Mouse (Mus musculus): ENCODE data around the gene Ins2. TPM values are rescaled to one million over a fixed set of nuclear protein-coding genes. Genes with fewer than 3 reads are reported as not detected.

Gene Ins2
- total RNA-seq, 2 experiments from 2014 or later: not detected

GRCm38 (mm10) chr7:142661811-142662210 lies 81.4 kb downstream of the Ins2 start:
- DNase-seq (ENCODE audit: extremely low spot score in 1 of 2, low spot score in 2 of 2): no peak
- intact Hi-C loops (cut with DNase I): no loop called here
- TF ChIP-seq CTCF (IDR thresholded peaks at IDR 0.05): no peak
- Histone ChIP-seq H3K4me3 (no peak overlapping the region), H3K27ac (no peak overlapping the region)

DNA sequence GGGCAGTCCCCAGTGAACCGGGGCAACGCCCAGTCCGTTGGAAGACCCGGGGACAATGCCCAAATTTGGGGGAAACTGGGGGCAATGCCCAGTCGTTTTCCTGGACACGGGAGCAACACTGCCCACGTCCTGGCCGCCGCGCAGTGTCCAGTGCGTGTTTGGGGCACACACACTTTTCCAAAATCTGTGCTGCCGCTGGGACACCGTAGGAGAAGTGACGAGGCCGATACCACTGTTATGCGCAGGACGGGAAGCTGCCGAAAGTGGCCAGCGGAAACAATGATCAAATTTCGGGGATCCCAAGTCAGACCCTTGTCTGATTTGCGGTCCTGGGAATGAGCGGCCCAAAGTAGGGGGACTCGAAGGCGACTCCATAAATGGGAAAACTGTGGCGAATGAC lies 82.1 kb downstream of the Ins2 start:
- DNase-seq (ENCODE audit: extremely low spot score in 1 of 2, low spot score in 2 of 2): no peak
- H3K27ac ChIP-seq: no peak overlapping the region
- no peak overlapping the region for H3K4me3 ChIP-seq
- no peak for TF ChIP-seq CTCF (IDR thresholded peaks at IDR 0.05)
- intact Hi-C loops (cut with DNase I): no loop called here

DNA sequence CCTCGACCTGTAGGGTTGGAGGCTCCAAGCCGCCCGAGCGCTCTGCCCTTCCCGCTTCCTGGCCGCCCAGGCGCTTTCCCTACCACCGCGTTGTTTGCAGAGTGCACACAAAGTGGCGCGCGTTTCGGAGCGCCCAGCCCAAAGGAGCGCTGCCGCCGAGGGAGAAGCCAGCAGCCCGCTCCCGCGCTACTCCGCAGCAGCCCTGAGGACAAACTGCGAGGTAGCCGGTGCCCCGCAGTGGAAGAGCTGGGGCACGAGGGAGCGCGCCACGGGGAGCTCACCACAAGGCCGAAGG lies 82.6 kb downstream of the Ins2 start:
- TF ChIP-seq CTCF (IDR thresholded peaks at IDR 0.05): no peak
- no peak overlapping the region for H3K27ac ChIP-seq
- no peak overlapping the region for H3K4me3 ChIP-seq
- intact Hi-C loops (cut with DNase I): no loop called here
- no peak for DNase-seq (ENCODE audit: extremely low spot score in 1 of 2, low spot score in 2 of 2)

- no peak overlapping the region for H3K4me3 ChIP-seq
- no peak for TF ChIP-seq CTCF (IDR thresholded peaks at IDR 0.05)
- DNase-seq (ENCODE audit: extremely low spot score in 1 of 2, low spot score in 2 of 2): no peak
- no peak overlapping the region for H3K27ac ChIP-seq
- intact Hi-C loops (cut with DNase I): no loop called here
Observed at GRCm38 (mm10) chr7:142659767-142660650, 83.2 kb downstream of the Ins2 start.

DNA sequence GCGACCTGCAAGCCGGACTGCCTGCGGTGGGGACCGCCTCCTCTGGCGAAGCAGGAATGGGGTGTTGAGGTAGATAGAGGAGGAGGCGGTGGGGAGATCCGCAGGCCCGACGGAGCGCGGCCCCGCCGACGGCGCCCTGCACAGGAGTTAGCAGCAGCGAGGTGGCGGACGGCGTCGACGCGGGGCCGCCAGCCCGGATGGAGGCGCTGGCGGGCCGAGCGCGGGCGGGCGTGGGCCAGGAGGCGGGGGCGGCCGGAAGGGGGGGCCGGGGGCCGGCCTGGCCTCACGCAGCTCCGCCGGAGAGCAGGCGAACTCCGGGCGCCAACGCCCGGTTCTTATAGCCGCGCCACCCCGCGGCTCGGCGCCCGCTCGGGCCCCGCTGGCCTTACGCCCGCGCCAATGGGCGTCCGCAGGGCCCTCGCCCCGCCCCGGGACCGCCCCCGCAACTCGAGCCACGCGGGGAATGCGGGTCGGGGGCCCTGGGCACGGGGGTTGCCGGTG lies 84.0 kb downstream of the Ins2 start:
- no peak overlapping the region for H3K27ac ChIP-seq
- TF ChIP-seq CTCF (IDR thresholded peaks at IDR 0.05): no peak
- no peak for DNase-seq (ENCODE audit: extremely low spot score in 1 of 2, low spot score in 2 of 2)
- intact Hi-C loops (cut with DNase I): no loop called here
- H3K4me3 ChIP-seq: 0 out of 2 replicates have a peak overlapping the region, but pooled peaks have one; percentile 7

DNA sequence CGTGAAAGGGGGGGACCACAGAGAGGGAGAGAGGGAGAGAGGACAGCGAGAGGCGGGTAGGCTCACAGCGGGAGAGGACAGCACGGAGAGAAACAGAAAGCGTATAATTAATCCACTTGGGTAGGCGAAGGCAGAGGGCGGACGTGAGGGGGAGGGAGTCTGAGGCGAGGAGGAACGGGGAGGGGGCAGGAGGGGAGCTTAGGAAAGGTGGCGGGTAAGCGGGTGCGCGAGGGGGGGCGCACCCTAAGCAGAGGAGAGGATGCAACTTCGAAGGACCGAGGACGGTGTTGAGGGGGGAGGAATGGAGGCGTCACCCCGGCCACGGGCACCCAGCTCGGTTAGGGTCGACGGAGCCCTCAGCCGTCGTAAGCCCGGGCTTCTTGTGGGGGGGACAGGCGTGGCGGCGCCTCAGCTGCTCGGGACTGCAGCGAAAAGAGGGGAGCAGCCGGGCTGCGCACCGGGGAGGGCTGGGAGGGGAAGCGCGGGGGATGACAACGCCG lies 84.5 kb downstream of the Ins2 start:
- Histone ChIP-seq H3K27ac (no peak overlapping the region), H3K4me3 (0 out of 2 replicates have a peak overlapping the region, but pooled peaks have one; percentile 7)
- intact Hi-C loops (cut with DNase I): no loop called here
- no peak for DNase-seq (ENCODE audit: extremely low spot score in 1 of 2, low spot score in 2 of 2)
- TF ChIP-seq CTCF (IDR thresholded peaks at IDR 0.05): no peak

GRCm38 (mm10) chr7:142657821-142658614 lies 85.2 kb downstream of the Ins2 start:
- no peak for TF ChIP-seq CTCF (IDR thresholded peaks at IDR 0.05)
- Histone ChIP-seq H3K4me3 (no peak overlapping the region), H3K27ac (no peak overlapping the region)
- intact Hi-C loops (cut with DNase I): no loop called here
- DNase-seq (ENCODE audit: extremely low spot score in 1 of 2, low spot score in 2 of 2): no peak

DNA sequence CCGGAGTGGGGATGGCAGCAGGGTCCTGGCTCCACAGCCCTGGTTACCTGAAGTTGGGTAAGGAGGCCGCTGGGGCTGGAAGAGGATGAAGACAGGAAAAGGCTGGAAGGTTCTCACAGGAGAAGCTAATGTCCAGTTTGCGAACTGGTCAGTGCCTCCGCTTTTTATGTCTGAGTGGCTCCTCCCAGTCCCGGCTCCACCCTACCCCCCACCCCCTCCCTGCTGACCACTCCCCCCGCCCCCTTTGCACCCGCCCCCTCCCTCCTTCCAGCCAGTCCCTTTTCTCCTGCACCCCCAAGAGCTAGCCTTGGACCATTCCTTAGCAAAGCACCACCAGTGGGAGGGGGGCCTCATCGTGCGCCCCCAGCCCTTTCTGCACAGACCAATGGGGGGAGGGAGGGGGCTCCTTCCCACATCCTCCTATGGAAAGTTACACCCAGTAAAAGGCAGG lies 85.8 kb downstream of the Ins2 start:
- no peak for TF ChIP-seq CTCF (IDR thresholded peaks at IDR 0.05)
- Histone ChIP-seq H3K27ac (no peak overlapping the region), H3K4me3 (no peak overlapping the region)
- intact Hi-C loops (cut with DNase I): no loop called here
- DNase-seq (ENCODE audit: extremely low spot score in 1 of 2, low spot score in 2 of 2): no peak

DNA sequence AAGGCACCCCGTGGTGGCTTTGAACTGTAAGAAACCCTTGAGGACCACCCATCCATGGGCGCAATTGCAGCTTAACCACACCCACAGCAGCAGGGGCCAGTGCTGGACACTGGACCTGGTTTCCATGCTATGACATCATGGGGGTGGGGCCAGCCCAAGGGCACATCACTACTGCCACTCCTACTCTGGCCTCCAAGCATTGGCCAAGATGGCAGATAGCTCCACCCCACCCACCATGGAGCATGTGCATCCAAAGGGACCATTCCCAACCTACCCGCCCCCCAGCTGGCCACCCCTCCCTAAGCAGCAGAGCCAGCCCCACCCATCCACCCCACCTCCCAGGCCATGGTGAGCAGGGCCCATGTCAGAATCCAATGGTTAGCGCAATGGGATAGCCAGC lies 87.1 kb downstream of the Ins2 start:
- intact Hi-C loops (cut with DNase I): no loop called here
- Histone ChIP-seq H3K27ac (no peak overlapping the region), H3K4me3 (no peak overlapping the region)
- DNase-seq (ENCODE audit: extremely low spot score in 1 of 2, low spot score in 2 of 2): no peak
- TF ChIP-seq CTCF (IDR thresholded peaks at IDR 0.05): no peak

GRCm38 (mm10) chr7:142655633-142656032 lies 87.5 kb downstream of the Ins2 start:
- DNase-seq (ENCODE audit: extremely low spot score in 1 of 2, low spot score in 2 of 2): no peak
- TF ChIP-seq CTCF (IDR thresholded peaks at IDR 0.05): no peak
- H3K27ac ChIP-seq: no peak overlapping the region
- no peak overlapping the region for H3K4me3 ChIP-seq
- intact Hi-C loops (cut with DNase I): no loop called here

DNA sequence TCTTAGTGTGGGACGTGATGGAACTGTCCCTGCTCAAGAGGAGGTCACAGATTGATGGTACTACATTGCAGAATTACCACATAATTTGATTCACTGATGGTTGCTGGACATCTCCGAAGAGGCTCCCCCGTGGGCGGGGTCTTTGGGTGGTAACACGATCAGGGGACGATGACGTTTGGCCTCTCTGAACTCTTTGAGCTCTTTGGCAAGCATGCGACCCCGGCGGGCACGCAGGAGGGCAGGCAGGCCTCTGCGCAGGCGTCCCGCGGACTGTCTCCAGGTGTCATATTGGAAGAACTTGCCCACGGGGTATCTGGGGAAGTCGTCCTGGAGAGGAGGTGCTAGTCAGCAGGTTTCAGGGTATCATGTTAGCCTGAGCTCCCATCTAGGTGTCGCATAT lies 89.5 kb downstream of the Ins2 start:
- intact Hi-C loops (cut with DNase I): no loop called here
- Histone ChIP-seq H3K4me3 (no peak overlapping the region), H3K27ac (no peak overlapping the region)
- no peak for DNase-seq (ENCODE audit: extremely low spot score in 1 of 2, low spot score in 2 of 2)
- no peak for TF ChIP-seq CTCF (IDR thresholded peaks at IDR 0.05)

GRCm38 (mm10) chr7:142646676-142647075 lies 96.5 kb downstream of the Ins2 start:
- no peak for DNase-seq (ENCODE audit: extremely low spot score in 1 of 2, low spot score in 2 of 2)
- intact Hi-C loops (cut with DNase I): no loop called here
- no peak overlapping the region for H3K27ac ChIP-seq
- no peak overlapping the region for H3K4me3 ChIP-seq
- no peak for TF ChIP-seq CTCF (IDR thresholded peaks at IDR 0.05)
